9 mouse cellular contexts compared by ENCODE assay signal in the genomic region with DNA sequence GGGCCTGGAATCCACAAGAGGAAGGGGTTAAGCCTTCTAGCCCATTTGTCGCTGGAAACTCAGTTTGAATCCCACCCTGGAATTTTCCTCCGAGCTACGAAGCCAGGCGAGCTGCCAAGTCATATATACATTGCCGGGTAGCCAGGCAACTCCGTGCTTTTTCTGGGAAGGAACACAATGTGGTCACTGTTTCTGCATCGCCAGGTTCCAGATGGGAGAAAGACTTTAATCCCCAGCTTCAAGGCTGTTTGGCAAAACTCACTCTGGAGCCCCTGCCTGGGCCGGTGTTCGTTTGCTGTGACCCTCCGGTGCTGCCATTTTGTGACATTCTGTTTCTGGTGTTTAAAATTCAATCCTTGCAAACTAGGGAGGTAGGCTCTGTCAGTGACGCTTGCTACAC. TPM values are rescaled to one million over a fixed set of nuclear protein-coding genes. Genes with fewer than 3 reads are reported as not detected.
DNase-seq lines count a peak whose midpoint lies in the region; ATAC-seq lines count a peak whose summit lies in the region.
"Had no signal": no experiment of that assay in that cellular context is flagged by ENCODE, and none has a peak within 500 bp of the region (broad histone marks: within the 10 kb centered on the region; RNA-seq: fewer than 3 reads in every experiment).

No protein-coding gene starts in this region.

- ATAC-seq in embryonic facial prominence, embryonic 14.5 days (ENCODE audit: low read depth): peak; percentile 73
- peak; percentile 53; the same call in 1 of the 2 replicates for ATAC-seq in midbrain, embryonic 16.5 days
- no peak for ATAC-seq in megakaryocyte progenitor cell, adult 5-6 weeks (replicated peaks; ENCODE audit: poor library complexity)

- H3K36me3 ChIP-seq in embryonic facial prominence, embryonic 14.5 days (ENCODE audit: control insufficient read depth, insufficient read depth, low read length): no peaks in the 10 kb centered on the region
- no peaks in the 10 kb centered on the region for H3K36me3 ChIP-seq in midbrain, embryonic 16.5 days (ENCODE audit: control insufficient read depth, insufficient read depth, low read length)

- H3K4me2 ChIP-seq in embryonic facial prominence, embryonic 14.5 days (ENCODE audit: low read depth, low read length): peak overlapping the region; percentile 14; the same call in 1 of the 2 replicates
- no peak overlapping the region for H3K4me2 ChIP-seq in midbrain, embryonic 16.5 days (ENCODE audit: low read length)

- H3K4me1 ChIP-seq in embryonic facial prominence, embryonic 14.5 days (ENCODE audit: control insufficient read depth, insufficient read depth, low read length): peaks cover 59% of the 10 kb centered on the region
- peaks cover 16% of the 10 kb centered on the region for H3K4me1 ChIP-seq in midbrain, embryonic 16.5 days (ENCODE audit: control insufficient read depth, insufficient read depth, low read length)

- H3K4me3 ChIP-seq in embryonic facial prominence, embryonic 14.5 days (ENCODE audit: low read depth, low read length): no peak overlapping the region
- H3K4me3 ChIP-seq in midbrain, embryonic 16.5 days (ENCODE audit: low read depth, low read length): no peak overlapping the region

- peak overlapping the region; percentile 98 for H3K27ac ChIP-seq in embryonic facial prominence, embryonic 14.5 days (replicated peaks; ENCODE audit: low read depth, low read length)
- peak overlapping the region; percentile 4; the same call in 1 of the 2 replicates for H3K27ac ChIP-seq in midbrain, embryonic 16.5 days (ENCODE audit: low read length)
- H3K27ac ChIP-seq: liver, embryonic 14.5 days had no signal

- H3K9ac ChIP-seq in embryonic facial prominence, embryonic 14.5 days (ENCODE audit: low read depth, low read length): no peak overlapping the region
- no peak overlapping the region for H3K9ac ChIP-seq in midbrain, embryonic 16.5 days (ENCODE audit: low read depth, low read length)
- H3K9ac ChIP-seq: liver, embryonic 14.5 days had no signal

- peak; percentile 48 to 62 for DNase-seq in left cerebral cortex, postnatal 10 days (ENCODE audit: extremely low spot score in 1 of 2, low spot score in 2 of 2)
- no peak for DNase-seq in left cerebral cortex, adult 9 months (ENCODE audit: low spot score in 2 of 2)
- DNase-seq in embryonic facial prominence, embryonic 14.5 days (ENCODE audit: low spot score): peak; percentile 97
- DNase-seq in gonadal fat pad, adult 2 months (ENCODE audit: low read depth): peak; percentile 33
- DNase-seq in adrenal gland, postnatal 36 days: no peak
- DNase-seq in spleen, adult 12 weeks (ENCODE audit: low spot score): no peak

- 11% methylated on average over 11 of the region's 11 CpGs for WGBS in embryonic facial prominence, embryonic 14.5 days
- WGBS in midbrain, embryonic 16.5 days: 32% methylated on average over 11 of the region's 11 CpGs

- intact Hi-C loops in left cerebral cortex, postnatal 10 days (cut with DNase I): no loop called here

- H3K9me3 ChIP-seq in embryonic facial prominence, embryonic 14.5 days (ENCODE audit: control insufficient read depth, low read length): no peaks in the 10 kb centered on the region
- no peaks in the 10 kb centered on the region for H3K9me3 ChIP-seq in midbrain, embryonic 16.5 days (replicated peaks; ENCODE audit: control insufficient read depth, low read length, poor library complexity, severe bottlenecking)

- H3K27me3 ChIP-seq in embryonic facial prominence, embryonic 14.5 days (replicated peaks; ENCODE audit: control insufficient read depth, insufficient read depth, low read length): no peaks in the 10 kb centered on the region
- no peaks in the 10 kb centered on the region for H3K27me3 ChIP-seq in midbrain, embryonic 16.5 days (ENCODE audit: control insufficient read depth, insufficient read depth, low read depth, low read length)

RNA-seq across cellular contexts. Expression of a gene that starts 51.2 kb away (rescaled TPM):
- 10 to 100 TPM; 57.4 to 60.2 TPM for total RNA-seq in left cerebral cortex, postnatal 10 days (2021)
- 12.2 and 12.7 TPM in 2 replicates for polyA plus RNA-seq in embryonic facial prominence, embryonic 14.5 days (2014; fragmentation: Nextera tagmentation; extraction: Ambion mirVana)
- polyA plus RNA-seq in gonadal fat pad, adult 2 months (2012; rRNA removed): 0.04 TPM in 1 of 2 replicates, not detected in the other
- polyA plus RNA-seq in midbrain, embryonic 16.5 days (2015; fragmentation: Nextera tagmentation; extraction: Ambion mirVana): 35.8 and 39.8 TPM in 2 replicates
- total RNA-seq in adrenal gland, postnatal 36 days (2021): 1 to 10 TPM in 1 of 2 experiments, under 1 TPM in 1; 0.99 to 1.3 TPM
- total RNA-seq in megakaryocyte progenitor cell, adult 5-6 weeks (2015): not detected in 2 replicates
- not detected in 2 replicates for total RNA-seq in megakaryocyte progenitor cell, adult 5-6 weeks (2017)

RNA-seq across cellular contexts. Expression of a gene that starts 51.3 kb away (rescaled TPM):
- 100 to 1,000 TPM; 170 to 180 TPM for total RNA-seq in left cerebral cortex, postnatal 10 days (2021)
- 356 and 388 TPM in 2 replicates for polyA plus RNA-seq in embryonic facial prominence, embryonic 14.5 days (2014; fragmentation: Nextera tagmentation; extraction: Ambion mirVana)
- 8.6 and 8.9 TPM in 2 replicates for polyA plus RNA-seq in gonadal fat pad, adult 2 months (2012; rRNA removed)
- 103 and 117 TPM in 2 replicates for polyA plus RNA-seq in midbrain, embryonic 16.5 days (2015; fragmentation: Nextera tagmentation; extraction: Ambion mirVana)
- 10 to 100 TPM; 37.8 to 39.2 TPM for total RNA-seq in adrenal gland, postnatal 36 days (2021)
- not detected in 2 replicates for total RNA-seq in megakaryocyte progenitor cell, adult 5-6 weeks (2015)
- not detected in 2 replicates for total RNA-seq in megakaryocyte progenitor cell, adult 5-6 weeks (2017)

Comparison
In these comparisons a context has a peak if more than half of its experiments do, and no peak if none do; other contexts are left out.
1. DNase-seq: peak in left cerebral cortex, postnatal 10 days (2 of 2), embryonic facial prominence, embryonic 14.5 days (single experiment) and gonadal fat pad, adult 2 months (single experiment); none in left cerebral cortex, adult 9 months (0 of 2), adrenal gland, postnatal 36 days (0 of 2) and spleen, adult 12 weeks (single experiment).
2. RNA of a gene that starts 51.2 kb away (total RNA-seq): 57.4 to 60.2 TPM in left cerebral cortex, postnatal 10 days; 0.99 to 1.3 TPM in adrenal gland, postnatal 36 days and not detected in megakaryocyte progenitor cell, adult 5-6 weeks; every median in the first group is over 10 times any median in the second.
3. RNA of a gene that starts 51.3 kb away (total RNA-seq): 170 to 180 TPM in left cerebral cortex, postnatal 10 days and 37.8 to 39.2 TPM in adrenal gland, postnatal 36 days; not detected in megakaryocyte progenitor cell, adult 5-6 weeks; every median in the first group is over 10 times any median in the second.